Mouse (Mus musculus): ENCODE results near the gene Lcmt1.

DNA sequence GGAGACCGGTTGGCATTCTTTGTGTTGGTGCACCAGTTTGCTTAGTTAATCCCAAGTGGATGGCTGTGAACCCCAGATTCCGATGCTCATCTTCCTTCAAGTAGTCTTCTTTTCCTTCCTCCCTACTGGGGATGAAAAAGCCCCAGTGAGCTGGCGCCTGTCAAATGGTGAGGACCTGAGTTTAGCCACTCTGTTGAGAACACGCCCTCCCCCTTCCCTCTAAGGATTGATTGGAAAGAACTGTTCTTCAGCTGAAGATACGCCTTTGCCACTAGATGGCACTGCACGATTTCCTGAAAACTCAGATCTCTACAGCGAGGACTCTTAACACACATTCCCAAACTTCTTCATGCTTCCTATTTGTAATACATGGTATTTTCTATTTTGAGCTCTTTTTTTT lies 29.2 kb downstream of the Lcmt1 start:
- TF ChIP-seq EP300 (IDR thresholded peaks at IDR 0.05; ENCODE audit: low read length) (no peak), CTCF (conservative IDR thresholded peaks at IDR 0.05 in 1 of 2, IDR thresholded peaks at IDR 0.05 in 1 of 2; ENCODE audit: low read depth in 2 of 2, low read length in 2 of 2) (peak; percentile 38 to 84; a peak in 3 of 4 replicates)
